Mouse (Mus musculus) B cell, adult 2 months (primary cell): ENCODE results near the gene Ganc.

Source experiments
- DNase-seq, 2 experiments: peaks; one replicate each; pipeline ENCODE4 v3.0.0; 2022

The Ganc gene

GRCm38 (mm10) chr2:120452600-120452999 lies 48.9 kb downstream of the Ganc start:
- no peak for DNase-seq

DNA sequence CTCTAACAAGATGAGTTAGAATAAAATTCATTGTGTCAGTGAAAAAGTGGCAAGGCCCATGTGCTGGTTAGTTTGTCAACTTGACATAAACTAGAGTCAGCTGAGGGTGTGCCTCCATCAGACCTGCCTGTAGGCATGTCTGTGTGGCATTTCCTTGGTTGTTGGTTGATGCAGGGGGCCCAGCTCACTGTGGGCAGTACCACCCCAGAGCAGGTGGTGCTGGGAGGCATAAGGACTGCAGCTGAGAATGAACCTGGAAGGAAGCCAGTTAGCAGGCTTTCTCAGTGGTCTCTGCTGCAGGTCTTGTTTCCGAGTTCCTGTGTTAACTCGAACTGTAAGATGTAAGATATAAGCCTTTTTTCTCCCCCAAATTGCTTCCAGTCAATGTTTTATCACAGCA lies 51.3 kb downstream of the Ganc start:
- DNase-seq, result no peak

- DNase-seq, result no peak
These were observed 52.0 kb downstream of the Ganc start, which contains the start of gene Capn3 for GRCm38 (mm10) chr2:120455719-120456118. TSS of gene Capn3 (plus strand) at chr2:120456019.

- no peak for DNase-seq
These were observed 56.5 kb downstream of the Ganc start for GRCm38 (mm10) chr2:120460216-120460615.

- no peak for DNase-seq
These were observed 59.6 kb downstream of the Ganc start for GRCm38 (mm10) chr2:120463328-120463727.

DNA sequence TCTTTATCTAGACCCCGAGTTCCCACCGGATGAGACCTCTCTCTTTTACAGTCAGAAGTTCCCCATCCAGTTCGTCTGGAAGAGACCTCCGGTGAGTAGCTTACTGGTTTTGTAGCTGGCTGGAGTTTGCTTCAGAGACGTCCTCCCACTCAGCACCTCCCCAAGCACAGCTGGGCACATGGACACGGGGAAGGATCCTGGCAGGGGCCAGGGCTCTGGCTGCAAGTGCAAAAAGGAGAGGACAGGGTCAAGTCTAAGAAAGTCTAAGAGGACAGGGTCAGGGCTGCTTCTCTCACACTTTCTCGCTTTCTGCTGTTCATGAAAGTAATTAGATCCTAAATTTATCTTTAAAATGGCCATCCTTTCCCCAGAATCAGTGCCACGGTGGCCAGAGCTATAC lies 60.4 kb downstream of the Ganc start:
- no peak for DNase-seq

DNA sequence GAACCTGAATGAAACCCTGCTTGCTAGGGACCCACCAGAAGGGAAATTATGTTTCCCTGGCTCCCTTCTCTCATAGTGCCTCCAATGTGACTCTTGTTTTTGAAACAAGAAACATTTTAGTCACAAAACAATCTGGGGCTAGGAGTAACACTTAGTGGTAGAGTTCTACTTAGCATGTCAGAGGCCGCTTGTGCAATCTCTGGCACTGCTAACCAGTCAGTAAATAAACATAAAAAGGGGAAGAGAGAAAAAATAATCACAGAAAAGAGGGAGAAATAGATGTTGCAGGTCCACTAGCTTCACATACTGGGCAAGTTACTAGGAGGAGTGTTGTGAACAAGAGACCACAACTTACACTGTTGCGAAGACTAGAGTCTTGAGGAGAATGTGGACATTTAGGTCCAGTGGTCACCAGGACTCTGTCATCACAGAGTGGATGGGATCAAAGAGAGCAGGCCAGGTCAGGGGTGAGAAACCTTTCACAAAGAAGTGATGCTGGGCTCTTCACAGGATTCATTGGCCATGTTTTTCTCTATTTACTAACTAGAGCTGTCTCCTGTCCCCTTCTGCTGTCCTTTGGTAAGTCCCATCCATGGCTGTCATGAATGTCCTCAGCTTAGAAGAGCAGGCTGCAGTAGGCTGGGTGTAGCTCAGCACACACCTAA lies 61.2 kb downstream of the Ganc start:
- no peak for DNase-seq

DNA sequence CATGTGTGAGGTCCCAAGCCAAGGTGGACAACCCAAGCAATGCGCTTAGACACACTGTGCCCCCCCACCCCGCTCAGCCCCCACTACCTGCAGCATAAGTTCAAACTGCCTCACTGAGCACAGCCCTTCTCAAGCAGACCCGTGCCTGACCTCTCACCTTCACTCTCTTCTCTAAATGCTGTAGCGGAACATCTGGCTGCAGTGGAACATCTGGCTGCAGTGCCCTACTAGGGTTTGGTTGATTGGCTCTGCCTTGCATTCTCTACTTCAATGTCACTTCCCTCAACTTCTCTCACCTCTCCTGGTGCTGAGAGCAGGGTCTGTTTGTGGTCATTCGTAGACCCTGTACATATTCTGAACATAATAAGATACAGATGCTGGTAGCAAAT lies 61.7 kb downstream of the Ganc start:
- no peak for DNase-seq

DNA sequence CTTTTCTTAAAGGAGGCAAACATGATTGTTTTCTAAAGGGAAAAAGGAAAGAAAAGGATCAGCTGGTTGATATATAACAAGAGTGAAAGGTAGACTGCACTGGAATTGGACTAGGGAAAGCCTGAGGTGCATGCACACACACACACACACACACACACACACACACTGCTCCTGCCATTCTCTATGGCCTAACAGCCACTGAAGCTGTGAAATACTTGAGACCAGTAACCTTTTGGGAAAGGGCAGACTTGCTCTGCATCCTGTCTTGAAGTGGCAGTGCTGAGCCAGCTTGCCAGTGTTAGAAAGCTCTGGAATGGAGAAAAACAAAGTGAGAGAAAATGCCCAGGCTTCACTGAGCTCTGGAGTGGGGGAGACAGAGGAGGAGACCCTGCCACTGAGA lies 64.3 kb downstream of the Ganc start:
- DNase-seq, result no peak

DNA sequence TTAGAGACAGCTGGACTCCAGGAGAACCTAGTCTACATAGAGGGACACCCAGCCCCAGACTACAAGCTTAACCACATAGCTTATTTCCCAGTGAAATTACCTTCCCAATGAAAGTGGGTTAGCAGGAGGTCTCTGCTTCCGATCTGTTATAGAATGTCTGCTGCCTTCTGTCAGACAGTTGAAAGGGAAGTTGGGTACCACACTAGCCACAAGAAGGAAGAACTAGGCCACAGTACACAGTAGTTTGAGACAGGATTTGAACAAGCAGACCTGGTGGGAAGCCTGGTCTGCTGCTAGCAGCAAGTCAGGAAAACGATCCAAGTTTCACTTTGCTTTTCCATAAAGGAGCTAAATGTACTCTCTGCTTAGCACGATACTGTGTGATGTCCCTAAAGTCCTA lies 65.5 kb downstream of the Ganc start:
- no peak for DNase-seq

DNA sequence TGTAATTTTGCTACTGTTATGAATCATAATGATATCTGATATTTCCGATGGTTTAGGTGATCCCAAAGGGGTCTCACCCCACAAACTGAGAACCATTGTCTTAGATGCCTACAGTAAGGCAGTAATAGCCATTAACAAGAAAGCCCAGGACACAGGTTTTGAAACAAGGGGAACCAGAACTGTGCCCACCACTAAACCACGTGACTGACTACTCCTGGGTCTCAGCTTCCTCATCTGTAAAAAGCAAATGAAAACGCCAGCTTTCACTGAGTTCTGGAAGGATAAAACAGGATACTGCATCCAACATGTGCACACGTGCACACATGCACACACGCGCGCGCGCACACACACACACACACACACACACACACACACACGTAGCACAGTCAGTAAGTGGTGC lies 66.0 kb downstream of the Ganc start:
- no peak for DNase-seq

- no peak for DNase-seq
These were observed 67.2 kb downstream of the Ganc start for GRCm38 (mm10) chr2:120470856-120471255.

DNA sequence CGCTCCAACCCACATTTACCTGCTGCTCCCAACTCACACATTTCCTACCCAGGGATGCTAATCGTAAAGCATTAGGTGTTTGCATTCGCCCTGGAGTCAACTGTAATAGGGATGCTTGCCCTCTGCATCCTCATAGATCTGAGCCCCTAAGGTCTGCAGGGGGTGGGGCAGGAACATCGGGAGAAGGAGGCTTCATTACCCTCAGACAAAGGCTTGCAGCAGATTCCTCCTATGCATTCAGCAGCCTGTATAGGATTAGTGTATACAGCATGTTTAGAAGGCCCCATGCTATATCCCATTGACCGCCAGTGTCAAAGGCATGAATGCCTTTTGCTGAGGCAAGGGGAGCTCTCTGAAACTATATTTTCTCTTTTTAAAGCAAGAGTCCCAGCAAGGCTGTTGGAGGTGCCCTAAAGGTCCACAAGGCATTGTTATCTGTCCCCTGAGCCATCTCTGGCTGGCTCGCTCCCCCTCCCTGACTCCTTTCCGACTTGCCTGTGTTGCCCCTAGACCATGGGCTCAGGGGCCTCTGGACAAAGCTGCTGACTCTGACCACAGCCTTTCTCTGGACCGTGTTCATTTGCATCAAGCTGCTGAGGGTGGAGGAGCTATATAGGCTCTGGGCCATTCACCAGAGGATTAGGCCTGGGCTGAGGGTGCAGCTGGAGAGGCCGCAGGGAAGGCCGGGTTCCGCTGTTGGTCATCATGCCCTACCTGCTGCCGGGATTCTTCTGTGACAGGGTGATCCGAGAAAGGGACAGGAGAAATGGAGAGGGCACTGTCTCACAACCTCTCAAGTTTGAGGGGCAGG lies 72.8 kb downstream of the Ganc start:
- DNase-seq, result no peak

GRCm38 (mm10) chr2:120478600-120478999 lies 74.9 kb downstream of the Ganc start:
- DNase-seq, result peak; percentile 75 to 77

GRCm38 (mm10) chr2:120481921-120482320 lies 78.2 kb downstream of the Ganc start:
- no peak for DNase-seq

DNA sequence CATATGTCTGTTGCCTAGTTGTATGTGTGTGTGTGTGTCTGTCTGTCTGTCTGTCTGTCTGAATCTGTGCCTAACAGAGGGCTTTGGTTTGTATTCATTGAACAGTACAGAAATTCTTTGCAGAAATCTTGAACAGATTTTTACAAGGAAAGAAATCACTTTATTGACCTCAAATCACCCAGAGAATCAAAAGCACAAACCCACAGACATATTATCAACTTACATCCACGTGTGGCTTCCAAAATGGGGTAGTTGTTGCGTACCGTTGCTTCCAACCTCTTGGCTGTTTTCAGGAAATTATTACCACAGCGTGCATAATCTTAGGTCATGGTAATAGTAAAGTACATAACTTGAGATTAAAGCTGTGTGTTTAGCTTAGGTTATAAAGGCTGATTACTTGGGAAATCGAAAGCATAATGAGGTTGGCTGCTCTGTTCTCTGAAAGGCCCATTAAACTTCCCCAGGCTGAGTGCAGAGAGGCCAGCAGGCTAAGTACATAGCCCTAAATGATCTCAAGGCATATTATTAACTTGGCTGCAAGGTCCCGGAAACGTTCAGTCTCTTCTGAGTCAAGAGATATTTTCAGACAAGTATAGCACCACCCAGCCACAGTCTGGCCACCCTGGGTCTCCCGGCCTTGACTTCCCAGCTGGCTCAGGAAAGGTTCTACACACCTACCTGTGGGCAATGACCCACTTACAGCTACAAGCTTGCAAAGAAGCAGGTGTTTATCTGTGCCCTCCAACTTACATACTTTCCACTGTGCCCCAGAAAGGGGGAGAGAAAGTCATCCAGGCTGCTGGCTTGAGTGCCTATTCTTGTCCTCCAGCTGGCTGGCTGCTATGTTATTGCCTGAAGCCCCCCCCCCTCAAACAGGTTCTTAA lies 79.1 kb downstream of the Ganc start:
- no peak for DNase-seq

- DNase-seq, result no peak
These were observed 80.5 kb downstream of the Ganc start for GRCm38 (mm10) chr2:120484241-120484640.

- DNase-seq, result no peak
These were observed 89.6 kb downstream of the Ganc start for GRCm38 (mm10) chr2:120493254-120493653.

GRCm38 (mm10) chr2:120496511-120496910 lies 92.8 kb downstream of the Ganc start:
- no peak for DNase-seq

DNA sequence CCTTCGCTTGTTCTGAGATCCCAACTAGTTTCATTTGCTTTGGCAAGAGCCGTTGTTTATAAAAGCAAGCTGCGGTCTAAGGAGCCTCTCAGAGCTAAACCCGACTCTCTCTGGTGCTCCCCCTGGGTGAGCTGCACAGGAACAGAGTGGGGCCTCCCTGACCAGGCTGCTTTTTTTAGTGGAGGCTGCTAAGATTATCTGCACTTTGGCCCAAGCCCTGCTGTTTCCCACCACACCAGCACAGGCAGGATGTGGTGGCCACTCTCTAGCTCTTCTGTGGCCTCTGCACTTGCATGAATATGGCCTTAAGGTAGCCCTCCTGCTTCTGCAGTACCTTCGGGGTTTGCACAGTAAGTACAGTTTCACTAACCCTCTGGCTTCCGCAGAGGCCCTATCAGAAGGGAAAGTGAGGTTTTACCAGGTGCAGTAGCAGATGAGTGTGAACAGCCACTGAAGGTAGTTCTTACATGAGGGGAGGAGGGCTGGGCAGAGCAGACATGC lies 96.3 kb downstream of the Ganc start:
- DNase-seq, result peak; percentile 13 to 22

DNA sequence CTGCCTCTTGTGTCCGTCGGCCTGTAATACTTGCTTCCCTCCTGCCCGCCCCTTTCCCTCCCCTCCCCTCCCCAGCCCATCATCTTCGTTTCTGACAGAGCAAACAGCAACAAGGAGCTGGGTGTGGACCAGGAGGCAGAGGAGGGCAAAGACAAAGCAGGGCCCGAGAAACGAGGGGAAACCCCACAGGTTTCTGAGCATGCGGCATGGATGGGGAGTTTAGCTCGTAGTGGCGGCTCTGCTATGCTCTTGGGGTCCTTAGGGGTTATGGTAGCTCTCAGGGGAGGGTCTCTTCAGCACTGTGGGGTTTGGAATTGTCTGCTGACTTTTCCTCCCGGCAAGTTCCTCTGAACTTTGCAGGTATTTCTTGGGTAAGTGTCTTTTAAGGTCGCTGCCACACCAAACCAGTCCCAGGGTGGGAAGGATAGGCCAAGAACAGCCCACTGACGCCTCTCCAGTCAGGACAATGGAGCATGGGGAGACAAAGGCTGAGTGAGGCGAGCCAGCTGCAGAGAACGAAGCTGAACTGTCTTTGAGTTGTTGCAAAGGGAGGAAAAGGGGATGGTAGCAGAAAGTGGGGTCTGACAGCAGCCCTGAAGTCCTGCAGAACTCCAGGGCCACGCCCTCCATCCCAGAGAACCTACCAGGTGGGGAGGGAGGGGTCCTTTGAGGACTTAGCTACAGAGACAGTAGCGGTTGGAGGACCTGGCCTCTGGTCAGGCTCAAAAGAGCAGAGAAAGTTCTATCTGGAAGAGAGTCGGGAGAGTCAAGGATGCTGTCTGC lies 97.6 kb downstream of the Ganc start:
- DNase-seq, result no peak

DNA sequence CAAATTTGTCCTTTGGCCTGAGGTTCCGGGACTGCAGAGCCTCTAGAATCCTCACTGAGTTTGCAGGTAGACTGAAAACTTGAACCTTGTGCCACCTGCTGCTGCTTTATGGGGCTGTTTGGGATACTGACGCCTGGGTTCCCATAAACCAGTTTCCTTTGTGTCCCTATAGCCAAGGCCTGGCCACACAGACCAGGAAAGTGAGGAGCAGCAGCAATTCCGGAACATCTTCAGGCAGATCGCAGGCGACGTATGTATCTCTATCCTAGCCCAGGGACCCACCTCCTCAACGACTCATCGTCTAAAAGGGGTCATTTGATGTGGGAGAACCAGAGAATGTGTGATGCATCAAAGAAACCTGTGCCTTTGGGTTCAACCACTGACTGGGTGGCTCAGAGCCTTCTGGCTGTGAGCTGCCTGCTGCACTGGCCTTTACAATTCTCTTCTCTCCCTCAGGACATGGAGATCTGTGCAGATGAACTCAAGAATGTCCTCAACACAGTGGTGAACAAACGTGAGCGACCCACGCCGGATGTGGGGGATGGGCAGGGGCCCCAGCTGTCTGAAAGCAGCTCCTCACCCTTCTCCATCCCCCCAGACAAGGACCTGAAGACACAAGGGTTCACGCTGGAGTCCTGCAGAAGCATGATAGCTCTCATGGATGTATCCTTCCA lies 98.4 kb downstream of the Ganc start:
- DNase-seq, result no peak
